8 mouse cellular contexts compared by ENCODE assay signal in genomic region chr11:88718050-88718765, GRCm38 (mm10). TPM values are rescaled to one million over a fixed set of nuclear protein-coding genes. Genes with fewer than 3 reads are reported as not detected.
DNase-seq lines count a peak whose midpoint lies in the region; ATAC-seq and TF ChIP-seq lines count a peak whose summit lies in the region.

TSS of gene Msi2 (minus strand) at chr11:88718513.

- H3K4me2 ChIP-seq in embryonic facial prominence, embryonic 13.5 days = peak within 1 kb of the TSS; percentile 92
- peak within 1 kb of the TSS; percentile 92 for H3K4me2 ChIP-seq in limb, embryonic 14.5 days (replicated peaks; ENCODE audit: low read depth, low read length, severe bottlenecking)
- H3K4me2 ChIP-seq in midbrain, postnatal 0 days (ENCODE audit: low read depth, low read length, poor library complexity, severe bottlenecking) = peak within 1 kb of the TSS; percentile 78

- DNase-seq in 3134 (ENCODE audit: extremely low read depth, insufficient read length, low spot score) = peak; percentile 91
- DNase-seq in adrenal gland, postnatal 36 days = peak; percentile 93 to 95
- peak; percentile 94 to 95 for DNase-seq in heart, adult 18-20 months
- DNase-seq in kidney, adult 8-10 months = peak; percentile 86 to 88
- peak; percentile 92 for DNase-seq in limb, embryonic 14.5 days (ENCODE audit: low spot score)
- DNase-seq in midbrain, postnatal 0 days (ENCODE audit: low spot score) = peak; percentile 96
- peak; percentile 80 to 82 for DNase-seq in spleen, postnatal 14 days (ENCODE audit: low spot score in 2 of 2)

- ATAC-seq in embryonic facial prominence, embryonic 13.5 days (ENCODE audit: insufficient number of reproducible peaks, insufficient read depth, low FRiP score, low TSS enrichment, low read depth) = peak; percentile 71
- ATAC-seq in limb, embryonic 14.5 days (ENCODE audit: low FRiP score, low read depth) = peak; percentile 87
- ATAC-seq in midbrain, postnatal 0 days (ENCODE audit: low FRiP score) = peak; percentile 84

- peak within 1 kb of the TSS; percentile 92 for H3K27ac ChIP-seq in embryonic facial prominence, embryonic 13.5 days
- peak within 1 kb of the TSS; percentile 90 for H3K27ac ChIP-seq in limb, embryonic 14.5 days (replicated peaks; ENCODE audit: low read depth, low read length)
- H3K27ac ChIP-seq in midbrain, postnatal 0 days (ENCODE audit: low read depth, low read length) = peak within 1 kb of the TSS; percentile 86

- peak within 1 kb of the TSS; percentile 98 for H3K9ac ChIP-seq in embryonic facial prominence, embryonic 13.5 days
- H3K9ac ChIP-seq in limb, embryonic 14.5 days (ENCODE audit: low read depth, low read length, severe bottlenecking) = peak within 1 kb of the TSS; percentile 97
- peak within 1 kb of the TSS; percentile 78 for H3K9ac ChIP-seq in midbrain, postnatal 0 days (replicated peaks; ENCODE audit: low read length, poor library complexity, severe bottlenecking)

- no peaks in the 10 kb centered on the region for H3K9me3 ChIP-seq in embryonic facial prominence, embryonic 13.5 days
- H3K9me3 ChIP-seq in limb, embryonic 14.5 days (ENCODE audit: control insufficient read depth, low read length) = no peaks in the 10 kb centered on the region
- no peaks in the 10 kb centered on the region for H3K9me3 ChIP-seq in midbrain, postnatal 0 days (ENCODE audit: low read length)

- peak; percentile 40; the same call in 1 of the 2 replicates for TF ChIP-seq POLR2A in limb, embryonic 14.5 days (IDR thresholded peaks at IDR 0.05; ENCODE audit: borderline replicate concordance, extremely low read depth, insufficient read depth, insufficient read length)

- H3K27me3 ChIP-seq in embryonic facial prominence, embryonic 13.5 days = no peaks in the 10 kb centered on the region
- H3K27me3 ChIP-seq in limb, embryonic 14.5 days (ENCODE audit: control insufficient read depth, insufficient read depth, low read length) = no peaks in the 10 kb centered on the region
- no peaks in the 10 kb centered on the region for H3K27me3 ChIP-seq in midbrain, postnatal 0 days (ENCODE audit: insufficient read depth, low read length)

- TF ChIP-seq CTCF in midbrain, postnatal 0 days (IDR thresholded peaks at IDR 0.05) = no peak

- no peaks in the 10 kb centered on the region for H3K36me3 ChIP-seq in embryonic facial prominence, embryonic 13.5 days
- peaks cover 6% of the 10 kb centered on the region; the same call in 1 of the 2 replicates for H3K36me3 ChIP-seq in limb, embryonic 14.5 days (ENCODE audit: control insufficient read depth, insufficient read depth, low read length)
- H3K36me3 ChIP-seq in midbrain, postnatal 0 days (ENCODE audit: insufficient read depth, low read length) = no peaks in the 10 kb centered on the region

- peaks cover 43% of the 10 kb centered on the region for H3K4me1 ChIP-seq in embryonic facial prominence, embryonic 13.5 days
- peaks cover 19% of the 10 kb centered on the region for H3K4me1 ChIP-seq in limb, embryonic 14.5 days (ENCODE audit: control insufficient read depth, insufficient read depth, low read length)
- no peaks in the 10 kb centered on the region; the same call in 1 of the 2 replicates for H3K4me1 ChIP-seq in midbrain, postnatal 0 days (ENCODE audit: insufficient read depth, low read length)

- peak within 1 kb of the TSS; percentile 91 for H3K4me3 ChIP-seq in embryonic facial prominence, embryonic 13.5 days
- H3K4me3 ChIP-seq in limb, embryonic 14.5 days (replicated peaks; ENCODE audit: low read length) = peak within 1 kb of the TSS; percentile 96
- peak within 1 kb of the TSS; percentile 79 for H3K4me3 ChIP-seq in midbrain, postnatal 0 days (ENCODE audit: low read depth, low read length)

- under 1% methylated on average over 35 of the region's 84 CpGs for WGBS in embryonic facial prominence, embryonic 13.5 days
- WGBS in limb, embryonic 14.5 days = 8% methylated on average over 11 of the region's 84 CpGs
- under 1% methylated on average over 37 of the region's 84 CpGs for WGBS in midbrain, postnatal 0 days

RNA-seq across cellular contexts. Expression of gene Msi2, which starts in this region (rescaled TPM):
- total RNA-seq in adrenal gland, postnatal 36 days (2021) = 100 to 1,000 TPM; 181 to 262 TPM
- polyA plus RNA-seq in embryonic facial prominence, embryonic 13.5 days (2015; fragmentation: Nextera tagmentation; extraction: Ambion mirVana) = 18.7 and 19.0 TPM in 2 replicates
- total RNA-seq in heart, adult 18-20 months (2021) = 100 to 1,000 TPM; 179 to 203 TPM
- polyA plus RNA-seq in limb, embryonic 14.5 days (2012; rRNA removed) = 36.5 and 45.3 TPM in 2 replicates
- polyA plus RNA-seq in limb, embryonic 14.5 days (2014; fragmentation: Nextera tagmentation; extraction: Ambion mirVana) = 13.9 and 14.8 TPM in 2 replicates
- total RNA-seq in midbrain, postnatal 0 days (2014; rRNA removed) = 133 and 142 TPM in 2 replicates
- polyA plus RNA-seq in midbrain, postnatal 0 days (2015; fragmentation: Nextera tagmentation; extraction: Ambion mirVana) = 21.6 and 26.9 TPM in 2 replicates

Comparison
In these comparisons a context has a peak if more than half of its experiments do, and no peak if none do; other contexts are left out.
1. Peak in every context shown above with its lines: DNase-seq, ATAC-seq, H3K4me3 ChIP-seq and H3K27ac ChIP-seq.